Comparison of ENCODE assay signal across 18 mouse cellular contexts in genomic region chr9:71076201-71076648, GRCm38 (mm10).
DNase-seq lines count a peak whose midpoint lies in the region; ATAC-seq and TF ChIP-seq lines count a peak whose summit lies in the region.
"Had no signal": no experiment of that assay in that cellular context is flagged by ENCODE, and none has a peak within 500 bp of the region (broad histone marks: within the 10 kb centered on the region; RNA-seq: fewer than 3 reads in every experiment).

No protein-coding gene starts in this region.

- no peak overlapping the region for H3K9ac ChIP-seq in lung, postnatal 0 days (replicated peaks; ENCODE audit: low read depth)
- H3K9ac ChIP-seq: embryonic facial prominence, embryonic 13.5 days; forebrain, embryonic 13.5 days; liver, embryonic 12.5 days had no signal

- no peaks in the 10 kb centered on the region for H3K4me1 ChIP-seq in lung, postnatal 0 days (ENCODE audit: insufficient read depth, low read depth, low read length)
- H3K4me1 ChIP-seq: forebrain, embryonic 13.5 days; liver, embryonic 12.5 days had no signal

- no peaks in the 10 kb centered on the region for H3K36me3 ChIP-seq in lung, postnatal 0 days (ENCODE audit: insufficient read depth, low read length)
- H3K36me3 ChIP-seq: embryonic facial prominence, embryonic 13.5 days; liver, embryonic 12.5 days had no signal

- WGBS in lung, postnatal 0 days, result 66% methylated on average over 12 of the region's 12 CpGs

- no peak for TF ChIP-seq CTCF in lung, postnatal 0 days (IDR thresholded peaks at IDR 0.05)

- peak; percentile 52 to 65 for DNase-seq in frontal cortex, postnatal 36 days (ENCODE audit: low spot score in 2 of 2)
- DNase-seq in frontal cortex, postnatal 25 days (ENCODE audit: low spot score in 2 of 2), result no peak
- DNase-seq in lung, adult 18-20 months, result peak; percentile 15 to 21
- no peak for DNase-seq in lung, postnatal 0 days (ENCODE audit: low spot score)
- peak; percentile 42 to 60 for DNase-seq in left cerebral cortex, adult 18-20 months (ENCODE audit: low spot score in 2 of 2)
- DNase-seq in right cerebral cortex, postnatal 14 days, result peak; percentile 48
- DNase-seq in embryo, embryonic 11 days, result no peak
- DNase-seq: adrenal gland, adult 8-10 months; gastrocnemius, postnatal 36 days; kidney, adult 9 months; midbrain, embryonic 14.5 days; spleen, adult 18-20 months had no signal

- H3K4me2 ChIP-seq in lung, postnatal 0 days (replicated peaks; ENCODE audit: low read depth, low read length), result no peak overlapping the region
- H3K4me2 ChIP-seq: embryonic facial prominence, embryonic 13.5 days; forebrain, embryonic 13.5 days; liver, embryonic 12.5 days had no signal

- H3K9me3 ChIP-seq in lung, postnatal 0 days (ENCODE audit: low read length), result no peaks in the 10 kb centered on the region
- H3K9me3 ChIP-seq: embryonic facial prominence, embryonic 13.5 days; forebrain, embryonic 13.5 days; liver, embryonic 12.5 days had no signal

- H3K27me3 ChIP-seq in lung, postnatal 0 days (replicated peaks; ENCODE audit: insufficient read depth, low read length), result no peaks in the 10 kb centered on the region
- H3K27me3 ChIP-seq: embryonic facial prominence, embryonic 13.5 days; forebrain, embryonic 13.5 days; liver, embryonic 12.5 days had no signal

- no peak for ATAC-seq in lung, postnatal 0 days
- ATAC-seq in monocyte, adult 5-6 weeks (replicated peaks; ENCODE audit: insufficient number of reproducible peaks, low FRiP score, low TSS enrichment, poor library complexity, severe bottlenecking), result no peak
- ATAC-seq: forebrain, embryonic 13.5 days; hindbrain, embryonic 16.5 days; liver, embryonic 12.5 days had no signal

- no peak for TF ChIP-seq EP300 in lung, postnatal 0 days (IDR thresholded peaks at IDR 0.05)

- no peak overlapping the region for H3K27ac ChIP-seq in lung, postnatal 0 days (ENCODE audit: low read length)
- H3K27ac ChIP-seq: embryonic facial prominence, embryonic 13.5 days; forebrain, embryonic 13.5 days; liver, embryonic 12.5 days; macrophage had no signal

- H3K4me3 ChIP-seq in lung, postnatal 0 days (ENCODE audit: low read depth, low read length), result no peak overlapping the region
- H3K4me3 ChIP-seq: embryonic facial prominence, embryonic 13.5 days; forebrain, embryonic 13.5 days; liver, embryonic 12.5 days had no signal

Comparison
In these comparisons a context has a peak if more than half of its experiments do, and no peak if none do; other contexts are left out.
1. DNase-seq: peak in frontal cortex, postnatal 36 days (2 of 2), lung, adult 18-20 months (2 of 2), left cerebral cortex, adult 18-20 months (2 of 2) and right cerebral cortex, postnatal 14 days (single experiment); none in frontal cortex, postnatal 25 days (0 of 2), lung, postnatal 0 days (single experiment) and embryo, embryonic 11 days (single experiment).